Mouse (Mus musculus): ENCODE results near the gene Srsf10.

Srsf10 gene

DNA sequence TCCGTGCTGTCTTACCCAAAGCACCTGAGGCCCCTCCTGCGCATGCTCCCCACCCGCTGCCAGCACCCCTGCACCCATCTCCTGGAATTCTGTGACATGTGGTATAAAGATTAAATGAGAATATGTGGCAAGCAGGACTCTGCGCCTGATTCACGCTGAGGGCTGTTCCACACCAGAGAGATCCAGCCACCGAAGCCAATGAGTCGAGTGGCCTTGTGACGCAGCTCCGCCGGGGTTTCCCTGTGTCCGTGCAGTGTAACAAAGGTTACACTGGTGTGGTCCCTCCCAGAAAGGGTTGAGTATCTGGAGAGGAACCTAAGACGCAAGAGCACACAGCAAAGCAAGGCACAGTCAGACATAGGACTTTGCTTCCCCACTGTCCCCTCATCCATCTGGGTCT is 30.1 kb downstream of the Srsf10 start:
- DNase-seq (ENCODE audit: low spot score): no peak

DNA sequence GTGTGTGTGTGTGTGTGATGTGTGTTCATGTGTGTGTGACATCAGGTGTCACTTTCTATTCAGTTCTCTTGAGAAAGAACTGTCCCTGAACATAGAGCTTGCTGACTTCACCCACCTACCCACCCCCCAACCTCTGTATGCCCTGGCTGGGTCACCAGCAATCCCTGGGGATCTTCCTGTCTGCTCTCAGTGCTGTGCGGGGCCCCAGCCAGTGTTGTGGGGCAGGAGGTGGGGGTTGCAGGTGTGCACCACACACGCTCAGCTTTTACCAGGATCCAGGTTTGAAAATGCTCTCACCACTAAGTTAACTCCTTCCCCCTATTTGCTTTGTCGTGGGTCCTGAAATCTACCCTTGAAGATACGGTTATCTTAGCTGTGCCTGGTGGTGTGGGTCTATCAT is 30.6 kb downstream of the Srsf10 start:
- no peak for DNase-seq (ENCODE audit: low spot score)

DNA sequence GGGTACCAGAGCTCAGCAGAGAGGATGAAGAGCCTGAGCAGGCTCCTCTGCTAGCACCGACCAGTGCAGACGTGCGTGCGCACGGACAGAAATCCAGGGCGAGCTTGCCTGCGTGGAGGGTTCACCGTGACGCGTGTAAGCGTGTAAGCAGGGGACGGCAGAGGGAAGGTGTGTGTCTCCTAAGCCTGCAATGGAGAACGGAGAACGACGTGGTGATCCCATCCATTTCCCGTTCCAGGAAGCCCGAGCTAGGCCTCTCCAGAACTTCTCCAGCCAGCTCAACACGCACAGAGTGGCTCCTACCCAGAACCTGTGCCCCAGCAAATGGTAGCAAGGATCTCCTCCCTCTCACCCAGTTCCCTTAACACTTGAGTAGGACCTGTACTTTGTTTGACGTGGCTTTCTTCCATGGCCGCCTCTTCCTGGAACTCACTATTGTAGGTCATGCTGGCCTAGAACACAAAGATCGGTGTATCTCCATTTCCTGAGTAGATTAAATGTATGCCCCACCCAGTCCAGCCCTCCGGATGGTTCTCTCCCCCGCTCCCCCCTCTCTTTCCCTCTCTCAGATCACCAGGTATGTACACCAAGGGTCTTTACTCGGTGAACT is 33.0 kb downstream of the Srsf10 start:
- no peak for DNase-seq (ENCODE audit: low spot score)

DNA sequence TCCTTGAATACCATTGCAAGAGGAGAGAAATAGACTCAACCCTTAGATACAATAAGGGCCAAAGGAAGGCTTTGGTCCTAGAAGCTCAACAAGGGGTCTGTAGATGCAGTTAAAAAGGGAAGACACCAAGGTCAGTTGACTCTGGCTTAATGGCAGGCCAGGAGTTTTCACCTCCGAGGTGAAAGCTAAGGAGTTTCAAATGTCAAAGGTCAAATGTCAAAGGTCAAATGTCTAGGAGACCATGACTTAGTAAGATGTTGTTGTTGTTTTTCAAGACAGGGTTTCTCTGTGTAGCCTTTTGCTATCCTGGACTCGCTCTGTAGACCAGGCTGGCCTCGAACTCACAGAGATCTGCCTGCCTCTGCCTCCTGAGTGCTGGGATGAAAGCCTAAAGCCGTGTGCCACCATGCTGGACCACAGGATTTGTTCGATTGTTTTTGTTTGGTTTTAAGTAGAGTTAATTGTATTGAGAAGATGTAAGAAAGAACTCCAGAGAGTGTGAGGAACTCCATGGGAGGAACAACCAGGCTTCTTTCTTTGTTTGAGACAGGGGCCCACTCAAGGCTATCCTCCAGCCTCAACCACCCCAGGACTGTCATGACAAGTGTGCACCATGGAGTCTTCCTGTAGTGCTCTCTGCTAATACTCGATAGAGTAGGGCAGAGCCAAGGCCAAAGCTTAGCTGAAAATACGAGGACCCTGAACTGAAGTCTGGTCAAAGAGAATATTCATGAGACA is 33.8 kb downstream of the Srsf10 start:
- no peak for DNase-seq (ENCODE audit: low spot score)

DNA sequence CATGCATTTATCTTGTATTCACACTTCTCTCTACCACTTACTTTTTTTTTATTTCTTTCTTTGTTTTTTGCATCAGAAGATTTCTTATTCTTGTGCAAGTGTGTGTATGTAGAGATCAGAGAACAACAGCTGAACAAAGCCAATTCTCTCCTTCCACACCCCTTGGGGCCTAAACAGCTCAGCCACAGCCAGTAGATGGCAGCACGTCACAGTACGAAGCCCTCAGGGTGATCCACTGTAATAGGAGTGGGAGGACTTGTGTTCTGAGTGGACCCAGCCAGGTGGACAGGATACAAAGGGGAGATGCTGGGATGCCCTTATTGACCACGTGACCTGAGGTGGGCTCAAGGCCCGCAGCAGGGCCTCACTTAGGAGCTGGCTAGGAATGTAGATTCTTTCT is 34.3 kb downstream of the Srsf10 start:
- peak; percentile 81 for DNase-seq (ENCODE audit: low spot score)

DNA sequence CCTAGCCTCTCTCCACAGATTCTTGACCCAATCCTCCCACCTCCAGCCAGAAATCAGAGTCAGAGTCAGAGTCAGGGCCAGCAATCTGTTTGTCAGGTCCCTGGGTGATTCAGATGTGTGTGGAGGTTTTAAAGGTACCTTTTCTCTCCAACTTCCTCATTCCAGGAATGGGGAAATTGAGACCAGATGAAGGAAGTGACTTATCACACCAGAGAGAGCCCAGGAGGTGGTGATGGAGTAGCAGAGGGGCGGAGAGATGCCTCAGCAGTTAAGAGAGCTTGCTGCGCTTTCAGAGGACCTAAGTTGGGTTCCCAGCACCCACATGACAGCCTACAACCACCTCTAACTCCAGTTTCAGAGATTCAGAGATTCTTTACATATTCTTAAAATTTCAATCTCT is 36.0 kb downstream of the Srsf10 start:
- DNase-seq (ENCODE audit: low spot score): no peak

DNA sequence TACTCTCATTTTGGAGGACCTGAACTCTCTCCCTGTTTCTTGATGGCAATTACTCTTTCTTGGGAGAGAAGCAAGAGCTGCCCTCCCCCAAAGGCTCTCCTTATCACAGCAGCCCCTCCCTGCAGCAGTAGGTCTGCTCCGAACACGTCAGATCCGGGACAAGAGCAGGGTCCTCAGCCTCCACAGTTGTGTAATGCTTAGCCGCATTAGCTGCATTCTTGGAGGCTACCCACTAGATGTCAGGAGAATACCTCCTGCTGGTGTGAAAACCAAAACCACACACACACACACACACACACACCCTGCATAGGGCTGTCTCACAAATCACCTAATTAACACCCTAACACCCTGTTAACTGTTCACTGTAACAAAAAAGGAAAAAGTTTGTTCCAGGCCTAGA is 37.3 kb downstream of the Srsf10 start:
- no peak for DNase-seq (ENCODE audit: low spot score)

DNA sequence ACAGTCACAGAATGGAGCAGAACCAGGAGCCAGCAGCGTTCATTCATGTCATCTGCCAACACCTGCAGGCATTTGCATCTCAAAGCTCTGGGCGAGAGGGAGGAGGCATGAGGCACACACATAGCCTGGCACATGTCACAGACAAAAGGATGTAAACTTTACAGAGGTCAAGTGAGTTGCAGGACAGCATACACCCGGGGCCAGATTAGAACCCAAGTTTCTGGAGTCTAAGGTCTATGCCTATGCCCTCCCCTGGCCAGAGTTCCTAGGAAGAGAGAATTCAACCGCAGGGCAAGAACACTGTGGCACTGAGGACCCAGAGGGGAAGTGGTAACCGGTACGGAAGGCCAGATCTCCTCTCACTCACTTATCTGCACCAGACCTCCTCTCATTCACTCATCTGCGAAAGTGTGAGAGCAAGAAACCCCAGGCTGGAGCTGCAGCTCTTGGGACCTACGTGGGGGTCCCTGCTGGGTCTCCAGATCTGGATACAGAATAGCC is 39.6 kb downstream of the Srsf10 start, which contains the start of gene Cnr2:
Cnr2 (plus strand) TSS at position 324 of the 501 bp plus-strand sequence.
- DNase-seq (ENCODE audit: low spot score): no peak

DNA sequence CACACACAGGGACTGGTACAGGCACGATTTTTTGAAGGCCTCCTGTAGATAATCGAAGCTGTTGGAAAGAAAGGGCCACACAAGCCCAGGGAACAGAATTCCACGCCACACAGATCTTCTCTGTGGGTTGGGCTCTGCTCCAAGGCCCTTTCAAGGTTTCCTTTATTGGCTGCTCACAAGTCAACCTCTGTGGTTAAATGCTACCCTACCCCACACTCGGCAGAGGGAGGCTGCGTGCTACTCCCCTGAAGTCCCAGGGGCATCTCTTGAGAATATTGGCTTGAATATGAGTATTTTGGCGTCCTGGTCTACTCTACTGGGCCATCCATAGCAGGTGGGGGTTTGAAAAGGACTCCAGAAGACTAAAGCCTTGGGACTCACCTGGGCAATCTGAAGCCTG is 40.6 kb downstream of the Srsf10 start:
- DNase-seq (ENCODE audit: low spot score): no peak

DNA sequence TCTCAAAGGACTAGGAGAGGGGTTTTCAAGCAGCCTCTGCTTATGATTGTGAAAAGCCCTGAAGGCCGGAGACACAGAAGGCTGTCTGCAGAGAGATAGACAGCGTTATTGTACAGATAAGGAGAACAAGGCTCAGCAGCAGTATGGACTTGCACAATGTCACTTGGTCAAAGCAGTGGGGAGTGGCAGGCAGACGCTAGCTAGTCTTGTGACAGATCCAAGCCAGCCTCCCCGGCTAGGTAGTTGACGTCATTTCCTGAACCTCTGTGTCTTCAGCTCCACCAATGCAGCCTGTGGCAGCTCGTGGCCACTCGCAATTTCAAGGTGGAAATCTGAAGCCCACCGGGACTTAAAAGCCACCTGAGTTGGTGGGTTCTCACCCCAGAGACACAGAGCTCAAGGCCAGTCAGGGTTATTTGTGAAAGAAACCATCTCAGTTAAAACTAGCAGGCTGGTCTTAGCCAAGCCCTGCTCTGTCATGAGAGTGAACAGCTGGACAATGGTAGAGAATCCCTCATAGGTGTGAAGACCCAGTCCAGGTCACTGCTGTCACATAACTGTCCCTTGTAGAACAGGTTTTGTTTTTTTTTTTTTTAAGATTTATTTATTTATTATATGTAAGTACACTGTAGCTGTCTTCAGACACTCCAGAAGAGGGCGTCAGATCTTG is 43.0 kb downstream of the Srsf10 start:
- no peak for DNase-seq (ENCODE audit: low spot score)

DNA sequence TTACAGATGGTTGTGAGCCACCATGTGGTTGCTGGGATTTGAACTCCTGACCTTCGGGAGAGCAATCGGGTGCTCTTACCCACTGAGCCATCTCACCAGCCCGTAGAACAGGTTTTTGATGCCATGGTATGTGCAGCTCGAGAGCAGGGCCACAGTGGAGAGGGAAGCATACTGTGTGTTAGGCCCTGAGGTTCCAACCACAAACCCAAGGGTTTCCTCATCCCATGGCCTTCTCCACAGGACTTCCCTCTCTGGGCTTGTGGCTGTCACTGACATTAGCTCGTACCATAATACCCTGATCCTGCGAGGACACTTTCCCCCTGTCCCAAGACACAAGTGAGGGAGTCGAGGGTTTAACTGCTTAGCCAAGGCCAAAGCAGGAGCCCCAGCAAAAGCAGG is 43.5 kb downstream of the Srsf10 start:
- DNase-seq (ENCODE audit: low spot score): no peak

DNA sequence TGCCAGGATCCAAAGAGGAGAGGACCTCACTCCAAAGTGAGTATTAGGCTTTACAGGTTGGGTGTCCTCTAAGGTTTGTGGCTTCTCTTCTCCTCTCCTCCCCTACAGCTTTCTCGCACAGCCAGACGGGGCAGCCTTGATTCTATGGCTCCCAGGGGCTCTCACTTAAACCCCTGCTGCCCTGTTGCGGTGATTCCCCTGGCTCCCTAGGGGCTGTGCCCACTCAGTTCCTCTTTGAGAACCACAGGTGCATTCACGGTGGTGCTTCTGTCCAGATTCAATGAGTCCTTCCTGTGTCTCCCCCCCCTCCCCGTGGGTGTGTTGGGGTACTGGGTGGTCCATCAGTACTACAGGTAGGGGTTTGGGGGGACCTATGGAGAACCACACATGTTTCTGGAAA is 44.5 kb downstream of the Srsf10 start:
- DNase-seq (ENCODE audit: low spot score): no peak

DNA sequence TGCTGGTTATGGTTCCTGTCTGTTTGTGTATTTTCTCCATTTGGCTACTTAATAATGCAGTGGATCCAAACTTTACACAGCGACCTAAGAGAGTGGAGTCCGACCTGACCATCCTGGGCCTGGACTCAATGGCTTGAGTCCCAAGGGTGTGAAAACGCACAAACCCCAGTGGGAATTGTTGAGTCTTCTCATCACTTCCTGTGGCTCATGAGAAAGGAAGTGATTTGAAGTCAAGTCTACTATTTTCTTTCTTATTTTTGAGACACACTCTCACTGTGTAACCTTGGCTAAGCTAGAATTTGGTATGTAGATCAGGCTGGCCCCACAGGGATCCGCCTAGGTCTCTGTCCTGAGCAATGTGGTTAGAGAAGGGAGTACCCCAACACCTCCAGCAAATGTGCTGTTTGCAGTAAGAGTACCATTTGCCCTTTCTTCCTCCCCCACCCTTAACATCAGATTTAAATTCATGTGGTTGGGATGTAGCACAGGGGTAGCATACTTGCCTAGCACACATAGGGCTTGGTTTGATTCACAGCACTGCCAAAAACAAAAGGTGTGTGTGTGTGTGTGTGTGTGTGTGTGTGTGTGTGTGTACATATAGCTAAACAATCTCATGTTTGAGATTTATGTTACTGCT is 47.2 kb downstream of the Srsf10 start:
- DNase-seq (ENCODE audit: low spot score): no peak

DNA sequence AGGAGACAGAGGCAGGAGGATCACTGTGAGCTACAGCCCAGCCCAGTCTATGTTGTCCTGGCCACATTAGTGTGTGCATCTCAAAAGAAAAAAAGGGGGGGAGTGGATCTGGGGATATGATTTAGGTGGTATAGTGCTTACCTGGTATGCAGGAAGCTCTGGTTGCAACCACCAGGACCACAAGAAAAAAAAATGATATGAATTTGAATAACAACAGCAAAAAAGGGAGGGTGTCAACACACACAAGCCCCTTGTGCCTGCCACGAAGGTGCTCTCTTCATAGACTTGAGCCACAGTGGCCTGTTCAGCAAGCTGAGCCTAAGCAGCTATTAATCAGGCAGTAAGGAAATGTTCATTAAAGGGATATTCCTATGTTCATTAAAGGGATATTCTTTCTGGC is 49.3 kb downstream of the Srsf10 start:
- no peak for DNase-seq (ENCODE audit: low spot score)

DNA sequence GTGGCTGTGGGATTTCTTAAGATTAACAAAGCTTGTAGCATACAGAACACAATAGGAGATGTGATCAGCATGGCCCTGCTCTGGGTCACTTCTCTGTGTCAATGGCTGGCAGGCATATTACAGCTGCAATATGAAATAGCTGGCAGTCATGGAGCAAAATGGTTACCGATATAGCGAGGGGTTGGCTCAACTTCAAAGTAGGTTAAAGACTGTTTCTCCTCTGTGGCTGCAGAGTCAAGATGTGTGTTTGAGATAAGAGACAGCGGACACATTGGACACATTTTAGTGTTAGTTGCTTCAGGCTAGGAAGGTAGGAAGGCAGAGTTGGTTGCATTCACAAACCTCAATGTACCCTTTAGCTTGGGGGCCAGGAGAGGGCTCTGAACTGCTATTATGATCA is 51.1 kb downstream of the Srsf10 start:
- DNase-seq (ENCODE audit: low spot score): no peak

DNA sequence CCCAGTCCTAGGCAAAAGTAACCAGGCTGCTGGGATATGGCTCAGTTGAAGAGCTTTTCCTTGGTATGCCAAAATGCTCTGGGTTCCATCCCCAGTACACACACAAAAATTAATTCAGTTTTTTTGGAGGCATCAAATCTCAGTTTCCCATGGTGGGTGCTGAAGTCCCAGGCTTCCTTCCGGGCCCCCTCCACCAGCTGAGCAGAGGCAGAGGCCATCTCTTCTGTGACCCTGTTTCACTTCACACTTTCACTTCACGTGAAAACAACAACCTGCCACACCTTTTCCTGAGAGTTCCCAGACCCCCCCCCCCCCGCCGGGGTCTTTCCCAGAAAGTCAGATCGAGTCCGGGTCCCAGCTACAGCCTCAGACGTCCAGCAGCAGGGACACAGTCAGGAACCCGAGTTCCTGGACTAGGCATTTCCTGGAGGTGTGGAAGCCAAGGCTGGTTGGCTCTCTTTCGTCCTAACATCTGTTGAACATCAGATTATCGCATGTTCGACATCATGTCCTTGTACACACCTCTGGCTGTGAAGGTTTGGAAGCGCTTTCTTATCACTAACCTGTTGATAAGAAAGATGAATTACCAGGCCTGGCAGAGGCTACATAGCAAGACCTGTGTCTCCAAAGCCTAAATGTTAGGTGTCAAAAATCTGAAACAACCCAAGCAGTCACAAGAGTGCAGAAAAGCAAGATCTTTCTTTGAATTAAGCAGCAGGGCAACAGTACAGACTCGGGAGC is 53.9 kb downstream of the Srsf10 start:
- no peak for DNase-seq (ENCODE audit: low spot score)

DNA sequence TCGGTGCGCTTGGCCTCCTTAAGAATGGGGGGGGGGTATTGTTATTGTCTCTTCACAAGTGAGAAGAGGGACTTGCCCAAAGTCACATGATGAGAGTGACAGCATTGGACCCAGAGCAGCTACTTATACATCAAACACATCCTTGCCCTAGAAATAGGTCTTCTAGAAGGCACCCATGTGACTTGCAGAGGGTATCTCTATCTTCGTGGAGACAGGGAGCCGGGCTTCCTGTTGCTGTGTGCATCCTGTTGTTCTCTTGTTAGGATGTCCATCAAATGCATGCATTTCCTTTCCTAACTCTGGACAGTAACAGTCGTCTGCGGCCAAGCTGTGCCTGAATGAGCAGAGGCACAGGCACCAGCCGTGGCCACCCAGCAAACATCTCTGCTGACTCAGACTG is 56.0 kb downstream of the Srsf10 start:
- no peak for DNase-seq (ENCODE audit: low spot score)

DNA sequence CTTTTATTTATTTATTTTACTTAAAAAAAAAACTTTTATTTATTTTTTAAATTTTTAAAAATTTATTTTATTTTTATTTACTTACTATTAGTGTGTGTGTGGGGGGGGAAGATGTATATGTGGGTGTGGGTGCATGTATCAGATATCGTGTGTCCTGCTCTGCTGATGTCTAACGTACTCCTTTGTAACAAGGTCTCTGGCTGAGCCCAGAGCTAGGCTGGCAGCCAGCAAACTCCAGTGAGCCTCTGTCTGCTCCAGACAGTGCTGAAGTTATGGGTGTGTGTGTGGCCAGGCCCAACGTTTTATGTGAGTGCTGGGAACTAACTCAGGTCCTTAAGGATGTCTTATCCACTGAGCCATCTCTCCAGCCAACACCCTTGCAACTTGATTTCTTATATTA is 56.6 kb downstream of the Srsf10 start:
- no peak for DNase-seq (ENCODE audit: low spot score)

DNA sequence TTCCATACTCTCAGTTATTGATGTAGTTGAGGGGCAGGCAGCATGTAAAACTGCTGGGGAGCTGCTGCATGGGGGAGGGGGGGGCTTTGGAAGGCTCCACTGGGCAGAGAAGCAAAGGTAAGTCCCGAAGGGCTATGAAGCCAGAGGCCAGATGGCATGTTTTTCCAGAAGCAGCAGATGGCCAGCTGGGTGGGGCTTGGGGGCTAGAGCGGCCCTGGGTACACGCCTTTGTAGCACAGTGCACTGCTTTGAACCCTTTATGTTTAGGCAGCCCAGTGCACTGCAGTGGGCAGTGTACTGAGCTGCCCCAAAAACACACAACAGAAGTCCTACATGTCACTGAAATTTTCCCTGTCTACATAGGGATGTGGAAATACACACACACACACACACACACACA is 57.3 kb downstream of the Srsf10 start:
- DNase-seq (ENCODE audit: low spot score): no peak

DNA sequence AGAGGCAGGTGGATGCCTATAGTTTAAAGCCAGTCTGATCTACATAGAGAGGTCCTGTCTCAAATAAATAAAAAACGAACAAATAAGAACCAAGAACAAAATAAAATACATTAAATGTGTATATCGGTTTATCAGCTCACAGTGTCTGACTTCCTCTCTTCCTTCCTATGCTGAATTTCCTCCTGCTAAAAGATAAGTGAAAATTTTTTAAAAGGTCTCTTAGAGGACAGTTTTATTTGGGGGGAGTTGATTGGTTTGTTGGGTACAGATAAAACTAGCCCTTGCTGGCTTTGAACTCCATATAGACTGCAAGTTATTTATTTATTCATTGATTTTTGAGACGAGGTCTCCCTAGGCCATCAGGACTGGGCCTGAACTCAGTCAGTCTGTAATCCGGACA is 57.9 kb downstream of the Srsf10 start:
- DNase-seq (ENCODE audit: low spot score): no peak

DNA sequence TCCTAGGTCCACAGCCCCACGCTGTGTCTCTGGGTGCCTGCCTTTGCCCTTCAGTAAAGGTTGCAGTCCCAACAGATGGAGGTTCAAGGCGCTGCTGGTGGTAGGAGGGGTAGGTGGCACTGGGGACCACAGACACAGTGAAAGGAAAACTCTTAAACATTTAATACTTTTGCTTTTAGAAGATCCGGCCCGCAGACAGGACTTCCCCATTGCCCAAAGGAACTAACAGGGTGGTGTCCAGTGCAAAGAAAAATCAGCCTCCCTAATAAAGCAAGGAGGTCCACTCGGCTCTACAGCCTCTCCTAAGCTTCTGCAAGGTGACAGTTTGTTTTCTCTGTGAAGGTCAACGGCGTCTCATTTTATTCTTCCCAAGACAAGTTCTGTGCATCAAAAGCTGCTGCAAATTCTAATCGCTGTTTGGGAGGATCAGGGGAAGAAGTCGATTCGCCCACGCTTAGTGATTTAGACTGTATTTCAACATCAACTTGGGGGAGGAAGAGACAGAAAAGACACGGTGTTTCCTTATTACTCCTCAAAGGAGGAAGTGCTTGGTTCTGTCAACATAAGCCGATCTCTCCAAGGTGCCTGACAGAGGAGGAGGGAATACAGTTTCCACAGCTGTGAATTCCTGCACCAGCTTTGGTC is 63.2 kb downstream of the Srsf10 start:
- DNase-seq (ENCODE audit: low spot score): no peak

DNA sequence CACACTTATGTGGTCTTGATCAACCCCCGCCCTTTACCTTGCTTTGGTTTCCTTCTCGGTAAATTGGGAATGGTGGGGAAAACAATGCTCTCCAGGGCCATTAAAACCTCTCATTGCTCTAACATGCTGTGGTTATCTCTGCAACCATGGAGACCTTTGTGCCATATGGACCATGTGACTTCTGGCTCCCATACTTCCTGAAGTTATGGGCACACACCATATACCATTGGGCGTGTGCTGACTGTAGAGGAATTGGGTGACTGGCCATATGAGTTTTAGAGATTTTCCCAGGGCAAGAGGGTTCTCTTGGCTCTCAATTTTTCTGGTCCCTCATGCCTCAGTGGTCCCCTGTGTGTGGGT is 63.7 kb downstream of the Srsf10 start:
- no peak for DNase-seq (ENCODE audit: low spot score)

All from urinary bladder, postnatal 14 days (tissue).